Mouse (Mus musculus) ES-E14 (cell line): Measurements from ENCODE around the gene Iqsec1.

Experiments
- CHD2 ChIP-seq: IDR thresholded peaks from 2 replicates; pipeline ENCODE4 v1.6.1; 2014; ENCODE audit warnings: mild to moderate bottlenecking, low read depth, low read length, inconsistent platforms
- HCFC1 ChIP-seq: IDR thresholded peaks from 2 replicates; pipeline ENCODE4 v1.6.1; 2012; ENCODE audit warnings: low read length, inconsistent platforms, borderline replicate concordance; ENCODE audit not compliant: insufficient read depth
- MAFK ChIP-seq: IDR thresholded peaks from 2 replicates; pipeline ENCODE4 v1.6.1; 2014; ENCODE audit warnings: mild to moderate bottlenecking, low read depth, low read length, inconsistent platforms; ENCODE audit not compliant: insufficient read depth
- ZC3H11A ChIP-seq: IDR thresholded peaks from 2 replicates; pipeline ENCODE4 v1.6.1; 2012; ENCODE audit warnings: low read depth, mild to moderate bottlenecking, inconsistent platforms, low read length, borderline replicate concordance
- ZNF384 ChIP-seq: IDR thresholded peaks from 2 replicates; pipeline ENCODE4 v1.6.1; 2012; ENCODE audit warnings: low read depth, low read length, inconsistent platforms

DNA sequence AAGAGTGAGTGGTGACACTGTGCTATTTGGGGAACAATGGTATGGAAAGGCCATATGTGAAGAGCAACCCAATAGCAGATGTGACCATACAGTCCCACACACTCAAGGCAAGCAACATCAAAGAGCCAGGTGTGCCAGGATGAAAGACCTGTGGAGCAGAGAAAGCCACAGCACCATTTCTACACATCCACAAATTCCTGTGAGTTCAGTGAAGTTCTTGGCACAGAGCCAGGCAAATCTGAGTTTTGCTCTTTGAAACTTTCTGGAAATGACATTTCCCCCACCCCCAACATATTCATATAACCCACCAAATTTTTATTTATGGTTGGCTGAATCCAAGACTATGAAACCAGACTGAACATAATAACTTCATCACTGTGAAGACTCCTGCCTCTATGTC, 183.8 kb downstream of the Iqsec1 start:
- TF ChIP-seq CHD2 (no peak), ZNF384 (no peak), MAFK (no peak), ZC3H11A (no peak), HCFC1 (no peak)
